Mouse (Mus musculus): ENCODE measurements around the gene Chrdl2. TPM values are rescaled to one million over a fixed set of nuclear protein-coding genes. Genes with fewer than 3 reads are reported as not detected.

Chrdl2 gene
- total RNA-seq, 1 experiment: 0.36 TPM

DNA sequence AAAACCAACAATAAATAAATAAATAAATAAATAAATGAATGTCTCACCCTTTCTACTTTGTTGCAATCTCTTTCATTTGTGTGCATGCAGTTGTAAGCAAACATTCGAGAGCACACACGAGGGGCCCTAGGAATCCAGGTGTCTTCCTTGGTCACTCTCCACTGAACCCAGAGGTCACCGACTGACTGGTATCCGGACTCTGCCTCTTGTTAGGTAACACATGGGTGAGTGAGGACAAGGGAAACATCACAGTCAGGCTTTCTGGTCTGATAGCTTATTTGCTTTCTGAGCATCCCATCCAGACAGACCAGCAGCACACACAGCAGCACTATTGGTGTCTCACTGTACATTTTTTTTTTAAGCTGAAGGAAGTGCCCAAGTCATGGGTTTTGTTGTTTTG, 71.1 kb downstream of the Chrdl2 start:
- DNase-seq (ENCODE audit: low read depth, low spot score): no peak
- Histone ChIP-seq H3K27ac (ENCODE audit: insufficient read depth, low read depth, low read length, poor library complexity, severe bottlenecking) (no peak overlapping the region), H3K36me3 (ENCODE audit: control insufficient read depth, insufficient read depth, low read length, poor library complexity, severe bottlenecking) (peaks cover 2% of the 10 kb centered on the region; the same call in 1 of the 2 replicates), H3K4me1 (ENCODE audit: control insufficient read depth in 2 of 2, insufficient read depth in 2 of 2, low read length in 2 of 2, poor library complexity in 1 of 2) (no peaks in the 10 kb centered on the region), H3K9me3 (ENCODE audit: control insufficient read depth, insufficient read depth, low read depth, low read length) (no peaks in the 10 kb centered on the region), H3K9ac (ENCODE audit: insufficient read depth, low read depth, low read length, poor library complexity, severe bottlenecking) (no peak overlapping the region), H3K4me3 (ENCODE audit: insufficient read depth in 1 of 2, low read depth in 1 of 2, low read length in 2 of 2, poor library complexity in 1 of 2, severe bottlenecking in 1 of 2) (no peak overlapping the region)
- in situ Hi-C loops (cut with MboI; ENCODE audit: low sequenced_read_pairs in 2 of 2, unreplicated experiment in 2 of 2): no loop called here
- TF ChIP-seq ZNF384 (IDR thresholded peaks at IDR 0.05; ENCODE audit: low read depth, low read length) (no peak), MAFK (IDR thresholded peaks at IDR 0.05; ENCODE audit: insufficient read depth, low read depth, low read length) (no peak), ZC3H11A (IDR thresholded peaks at IDR 0.05; ENCODE audit: borderline replicate concordance, low read depth, low read length) (no peak)

DNA sequence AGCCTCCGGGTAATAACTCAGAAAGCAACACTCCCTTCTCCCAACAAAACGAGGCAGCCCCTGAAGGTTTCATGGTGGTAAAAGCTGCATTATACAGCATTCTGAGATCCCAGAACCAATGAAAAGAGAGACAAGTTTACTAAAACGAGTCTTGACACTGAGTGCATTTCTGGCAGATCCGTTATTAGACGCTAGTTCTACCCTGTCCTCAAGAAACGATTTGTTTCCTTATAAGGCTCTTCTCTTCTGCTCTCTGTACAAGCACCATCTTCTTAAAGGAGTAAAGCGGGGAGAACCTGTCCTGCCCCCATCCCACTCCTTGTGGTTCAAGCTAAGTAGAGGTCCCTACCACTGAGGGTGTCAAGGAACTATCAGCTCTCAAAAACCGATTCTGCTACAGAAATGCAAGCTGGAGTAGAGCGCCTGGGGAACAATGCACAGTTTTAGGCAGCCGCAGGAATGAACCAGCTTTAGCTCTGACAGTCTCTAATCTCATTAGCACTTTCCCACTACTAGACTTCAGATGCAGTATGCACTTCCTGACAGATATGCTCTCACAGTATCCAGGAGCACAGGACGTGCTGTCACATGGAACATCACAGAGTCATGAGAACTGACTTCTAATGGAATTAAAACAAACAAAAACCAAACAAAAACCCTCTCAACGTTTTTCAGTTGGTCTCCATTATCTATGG, 74.3 kb downstream of the Chrdl2 start:
- Histone ChIP-seq H3K4me1 (ENCODE audit: control insufficient read depth in 2 of 2, insufficient read depth in 2 of 2, low read length in 2 of 2, poor library complexity in 1 of 2) (no peaks in the 10 kb centered on the region), H3K9me3 (ENCODE audit: control insufficient read depth, insufficient read depth, low read depth, low read length) (no peaks in the 10 kb centered on the region), H3K27ac (ENCODE audit: insufficient read depth, low read depth, low read length, poor library complexity, severe bottlenecking) (no peak overlapping the region), H3K4me3 (ENCODE audit: insufficient read depth in 1 of 2, low read depth in 1 of 2, low read length in 2 of 2, poor library complexity in 1 of 2, severe bottlenecking in 1 of 2) (no peak overlapping the region), H3K36me3 (ENCODE audit: control insufficient read depth, insufficient read depth, low read length, poor library complexity, severe bottlenecking) (peaks cover 22% of the 10 kb centered on the region), H3K9ac (ENCODE audit: insufficient read depth, low read depth, low read length, poor library complexity, severe bottlenecking) (no peak overlapping the region)
- in situ Hi-C loops (cut with MboI; ENCODE audit: low sequenced_read_pairs in 2 of 2, unreplicated experiment in 2 of 2): no loop called here
- no peak for DNase-seq (ENCODE audit: low read depth, low spot score)
- no peak for TF ChIP-seq HCFC1 (IDR thresholded peaks at IDR 0.05; ENCODE audit: borderline replicate concordance, insufficient read depth, low read length)
- no peak for TF ChIP-seq ZC3H11A (IDR thresholded peaks at IDR 0.05; ENCODE audit: borderline replicate concordance, low read depth, low read length)
- TF ChIP-seq MAFK (IDR thresholded peaks at IDR 0.05; ENCODE audit: insufficient read depth, low read depth, low read length): no peak
- TF ChIP-seq CHD2 (IDR thresholded peaks at IDR 0.05; ENCODE audit: low read depth, low read length): no peak
- TF ChIP-seq ZNF384 (IDR thresholded peaks at IDR 0.05; ENCODE audit: low read depth, low read length): no peak

GRCm38 (mm10) chr7:100082836-100083235, 76.9 kb downstream of the Chrdl2 start:
- in situ Hi-C loops (cut with MboI; ENCODE audit: low sequenced_read_pairs in 2 of 2, unreplicated experiment in 2 of 2): no loop called here
- Histone ChIP-seq H3K36me3 (ENCODE audit: control insufficient read depth, insufficient read depth, low read length, poor library complexity, severe bottlenecking) (peaks cover 36% of the 10 kb centered on the region), H3K27ac (ENCODE audit: insufficient read depth, low read depth, low read length, poor library complexity, severe bottlenecking) (no peak overlapping the region), H3K4me3 (ENCODE audit: insufficient read depth in 1 of 2, low read depth in 1 of 2, low read length in 2 of 2, poor library complexity in 1 of 2, severe bottlenecking in 1 of 2) (no peak overlapping the region), H3K4me1 (ENCODE audit: control insufficient read depth in 2 of 2, insufficient read depth in 2 of 2, low read length in 2 of 2, poor library complexity in 1 of 2) (no peaks in the 10 kb centered on the region), H3K9ac (ENCODE audit: insufficient read depth, low read depth, low read length, poor library complexity, severe bottlenecking) (no peak overlapping the region), H3K9me3 (ENCODE audit: control insufficient read depth, insufficient read depth, low read depth, low read length) (no peaks in the 10 kb centered on the region)
- no peak for TF ChIP-seq HCFC1 (IDR thresholded peaks at IDR 0.05; ENCODE audit: borderline replicate concordance, insufficient read depth, low read length)
- TF ChIP-seq CHD2 (IDR thresholded peaks at IDR 0.05; ENCODE audit: low read depth, low read length): no peak
- no peak for TF ChIP-seq ZNF384 (IDR thresholded peaks at IDR 0.05; ENCODE audit: low read depth, low read length)
- DNase-seq (ENCODE audit: low read depth, low spot score): no peak

GRCm38 (mm10) chr7:100083812-100084211, 77.8 kb downstream of the Chrdl2 start:
- no peak for TF ChIP-seq MAFK (IDR thresholded peaks at IDR 0.05; ENCODE audit: insufficient read depth, low read depth, low read length)
- TF ChIP-seq ZNF384 (IDR thresholded peaks at IDR 0.05; ENCODE audit: low read depth, low read length): no peak
- no peak for TF ChIP-seq ZC3H11A (IDR thresholded peaks at IDR 0.05; ENCODE audit: borderline replicate concordance, low read depth, low read length)
- TF ChIP-seq CHD2 (IDR thresholded peaks at IDR 0.05; ENCODE audit: low read depth, low read length): no peak
- peaks cover 40% of the 10 kb centered on the region for H3K36me3 ChIP-seq (ENCODE audit: control insufficient read depth, insufficient read depth, low read length, poor library complexity, severe bottlenecking)

More at GRCm38 (mm10) chr7:100083812-100084211, 77.8 kb downstream of the Chrdl2 start:
- Histone ChIP-seq H3K9me3 (ENCODE audit: control insufficient read depth, insufficient read depth, low read depth, low read length) (no peaks in the 10 kb centered on the region), H3K27ac (ENCODE audit: insufficient read depth, low read depth, low read length, poor library complexity, severe bottlenecking) (no peak overlapping the region), H3K4me1 (ENCODE audit: control insufficient read depth in 2 of 2, insufficient read depth in 2 of 2, low read length in 2 of 2, poor library complexity in 1 of 2) (no peaks in the 10 kb centered on the region), H3K4me3 (ENCODE audit: insufficient read depth in 1 of 2, low read depth in 1 of 2, low read length in 2 of 2, poor library complexity in 1 of 2, severe bottlenecking in 1 of 2) (no peak overlapping the region), H3K9ac (ENCODE audit: insufficient read depth, low read depth, low read length, poor library complexity, severe bottlenecking) (no peak overlapping the region)
- in situ Hi-C loops (cut with MboI; ENCODE audit: low sequenced_read_pairs in 2 of 2, unreplicated experiment in 2 of 2): no loop called here
- no peak for DNase-seq (ENCODE audit: low read depth, low spot score)

Other genes with a start within 250 kb of the Chrdl2 start
- gene Olfr521, start 242.7 kb upstream of the Chrdl2 start, total RNA-seq (2012; rRNA removed): not detected in 2 replicates
- 2.2 and 2.4 TPM in 2 replicates for gene Neu3, start 177.8 kb upstream of the Chrdl2 start, total RNA-seq (2012; rRNA removed)
- 0.40 and 0.74 TPM in 2 replicates for gene Xrra1, start 147.1 kb upstream of the Chrdl2 start, total RNA-seq (2012; rRNA removed)
- 247 and 260 TPM in 2 replicates for gene Spcs2, start 142.7 kb upstream of the Chrdl2 start, total RNA-seq (2012; rRNA removed)
- gene Rnf169, start 25.7 kb upstream of the Chrdl2 start, total RNA-seq (2012; rRNA removed): 19.2 and 26.4 TPM in 2 replicates
- gene Pold3, start 115.4 kb downstream of the Chrdl2 start, total RNA-seq (2012; rRNA removed): 42.5 and 51.4 TPM in 2 replicates
- gene Lipt2, start 153.1 kb downstream of the Chrdl2 start, total RNA-seq (2012; rRNA removed): 3.8 and 6.2 TPM in 2 replicates
- not detected in 2 replicates for gene Kcne3, start 170.3 kb downstream of the Chrdl2 start, total RNA-seq (2012; rRNA removed)
- gene Pgm2l1, start 221.2 kb downstream of the Chrdl2 start, total RNA-seq (2012; rRNA removed): 5.9 and 6.7 TPM in 2 replicates

Data from ES-E14 (cell line).